Mouse (Mus musculus): ENCODE measurements around the gene Hyal2.

GRCm38 (mm10) chr9:107570016-107570415 lies 2.3 kb downstream of the Hyal2 start:
- TF ChIP-seq POLR2A (IDR thresholded peaks at IDR 0.05; ENCODE audit: insufficient read length, low read depth) (no peak), USF1 (IDR thresholded peaks at IDR 0.05; ENCODE audit: low read depth) (no peak), E2F4 (IDR thresholded peaks at IDR 0.05; ENCODE audit: insufficient read depth) (no peak), MYOG (IDR thresholded peaks at IDR 0.05; ENCODE audit: control insufficient read depth in 1 of 3, insufficient read depth in 1 of 3, insufficient read length in 2 of 3, low read depth in 2 of 3) (no peak), MAX (IDR thresholded peaks at IDR 0.05; ENCODE audit: low read depth) (no peak), MYOD1 (IDR thresholded peaks at IDR 0.05; ENCODE audit: control insufficient read depth in 1 of 3, insufficient read length in 2 of 3, low read depth in 2 of 3) (no peak), POLR2AphosphoS2 (IDR thresholded peaks at IDR 0.05; ENCODE audit: insufficient read length, low read depth) (no peak), TCF12 (IDR thresholded peaks at IDR 0.05; ENCODE audit: insufficient read depth, poor library complexity, severe bottlenecking) (no peak), CEBPB (IDR thresholded peaks at IDR 0.05; ENCODE audit: insufficient read depth, poor library complexity, severe bottlenecking) (no peak), SRF (IDR thresholded peaks at IDR 0.05; ENCODE audit: control insufficient read depth, insufficient read length, low read depth) (no peak), REST (IDR thresholded peaks at IDR 0.05; ENCODE audit: insufficient read depth, insufficient read length) (no peak), TCF3 (IDR thresholded peaks at IDR 0.05; ENCODE audit: insufficient read length, low read depth) (no peak)

Data from myocyte (in vitro differentiated cells).